Mouse (Mus musculus) spleen, postnatal 4 days (tissue): ENCODE data around the gene Ephb2.

Experiments
- DNase-seq, 2 experiments: peaks; one replicate each; pipeline ENCODE4 v3.0.0; 2022; ENCODE audit warnings: low spot score in 2 of 2

Gene Ephb2

DNA sequence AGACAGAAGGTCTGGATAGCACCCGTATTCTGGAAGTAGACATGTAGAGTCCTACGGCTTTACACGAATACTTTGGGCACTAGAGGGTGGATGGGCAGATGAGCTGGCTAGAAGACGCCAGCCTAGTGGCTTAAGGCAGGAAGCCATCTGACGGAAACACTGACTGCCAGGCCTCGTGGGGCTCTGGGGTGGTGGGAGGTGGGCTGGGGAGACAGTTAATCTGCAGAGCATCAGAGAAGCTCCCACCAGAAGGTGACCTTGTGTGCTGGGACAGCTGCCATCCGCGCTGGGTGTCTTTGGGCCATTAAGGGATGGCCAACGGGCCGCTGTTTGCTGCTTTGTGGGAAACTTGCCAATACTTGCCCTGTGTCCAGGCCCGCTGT lies 183.3 kb downstream of the Ephb2 start:
- DNase-seq, result no peak

DNA sequence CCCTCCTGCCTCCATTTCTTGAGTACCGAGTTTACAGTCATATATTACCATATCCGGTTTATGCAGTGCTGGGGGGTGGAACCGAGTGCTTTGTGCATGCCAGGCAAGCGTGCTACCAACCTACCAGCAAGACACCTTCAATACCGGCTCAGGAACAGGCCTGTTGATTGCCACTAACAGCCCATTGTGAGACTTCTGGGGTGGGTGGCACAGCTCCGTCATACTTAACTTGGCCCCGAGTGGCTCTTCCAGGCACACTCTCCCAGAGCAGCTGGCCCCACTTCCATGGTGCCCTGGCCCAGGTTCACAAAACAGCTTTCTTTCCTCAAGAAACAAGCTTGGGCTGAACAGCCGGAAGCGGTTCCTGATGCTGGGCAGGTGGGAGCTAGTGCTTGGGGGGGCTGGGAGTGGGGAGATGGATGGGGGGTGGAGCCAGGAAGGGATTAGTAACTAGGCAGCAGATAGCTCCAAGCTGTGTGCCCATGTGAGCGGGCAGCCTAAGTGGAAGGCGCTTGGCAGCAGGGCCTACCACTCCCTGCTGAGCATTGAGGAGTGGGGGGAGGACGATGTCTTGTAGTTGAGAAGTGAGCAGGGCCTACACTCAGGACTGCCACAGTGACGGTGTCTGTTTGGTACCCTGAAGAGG lies 183.8 kb downstream of the Ephb2 start:
- DNase-seq, result no peak

DNA sequence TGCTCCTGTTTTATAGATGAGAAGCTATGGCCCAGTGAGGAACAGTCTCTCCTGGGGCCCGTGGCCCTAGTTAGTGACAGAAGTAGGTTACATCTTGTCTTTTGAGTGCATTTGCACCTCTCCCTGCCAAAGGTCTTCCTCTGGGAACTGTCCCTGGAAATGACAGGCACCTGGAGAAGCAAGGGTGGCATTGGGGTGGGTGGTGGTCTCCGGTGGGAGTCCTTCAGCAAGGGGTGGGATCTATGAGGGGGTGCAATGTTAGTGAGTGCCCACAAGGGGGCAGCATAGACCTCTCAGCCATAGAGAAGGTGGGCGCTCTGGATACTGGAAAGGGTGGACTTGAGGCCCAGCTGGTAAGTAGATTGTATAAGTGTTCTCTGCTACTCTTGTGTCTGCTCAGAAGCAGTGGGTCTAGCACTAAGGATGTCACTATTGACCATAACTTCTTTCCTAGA lies 184.4 kb downstream of the Ephb2 start:
- no peak for DNase-seq

DNA sequence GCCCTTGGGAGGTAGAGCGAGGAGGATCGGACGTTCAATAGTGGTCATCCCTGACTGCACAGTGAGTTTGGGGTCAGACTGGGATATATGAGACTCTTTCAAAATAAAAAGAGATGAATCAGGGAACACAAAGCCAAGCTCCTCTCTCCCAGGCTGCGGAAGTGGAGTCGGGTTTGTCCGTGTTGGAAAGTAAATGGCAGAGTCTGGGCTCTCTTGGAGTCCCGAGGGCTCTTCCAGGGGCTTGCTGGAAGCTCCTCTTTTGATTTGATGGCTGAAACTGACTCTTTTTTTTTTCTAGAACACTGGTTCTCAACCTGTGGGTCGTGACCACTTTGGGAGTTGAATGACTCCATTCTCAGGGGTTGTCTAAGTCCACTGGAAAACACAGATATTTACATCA lies 185.5 kb downstream of the Ephb2 start:
- DNase-seq, result no peak

DNA sequence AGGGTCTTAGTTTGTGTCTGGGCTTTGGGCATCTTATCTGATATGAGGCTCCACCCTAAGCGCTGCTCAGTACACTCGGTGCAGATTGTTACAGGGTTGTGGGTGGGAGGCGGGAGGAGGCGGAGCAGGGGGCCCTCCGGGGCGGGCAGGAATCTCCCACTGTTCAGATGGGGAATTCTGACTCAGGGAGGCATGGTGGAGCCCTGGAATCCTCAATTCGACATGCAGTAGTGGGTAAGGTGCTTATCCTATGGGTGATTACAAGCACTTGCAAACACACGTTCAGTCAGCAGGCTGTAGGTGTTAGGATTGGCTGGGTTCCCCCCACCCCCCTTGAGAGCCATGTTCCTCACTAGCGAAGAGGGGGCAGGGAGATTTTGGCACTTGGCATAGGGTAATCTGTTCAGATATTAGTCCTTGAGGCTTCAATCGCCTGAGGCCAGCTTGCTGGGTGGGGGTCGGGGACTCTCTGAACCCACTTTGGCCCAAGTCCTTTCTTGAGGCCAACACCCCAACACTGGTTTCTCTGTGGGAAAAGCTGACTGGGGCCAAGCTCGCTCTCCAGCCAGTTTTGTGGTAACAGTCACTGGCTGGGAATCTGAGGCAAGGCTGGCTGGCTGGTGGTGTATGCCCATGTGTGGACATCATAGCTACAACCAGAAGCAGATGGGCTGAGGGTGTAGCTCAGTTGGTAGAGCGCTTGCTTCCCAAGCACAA lies 186.2 kb downstream of the Ephb2 start:
- DNase-seq, result no peak

DNA sequence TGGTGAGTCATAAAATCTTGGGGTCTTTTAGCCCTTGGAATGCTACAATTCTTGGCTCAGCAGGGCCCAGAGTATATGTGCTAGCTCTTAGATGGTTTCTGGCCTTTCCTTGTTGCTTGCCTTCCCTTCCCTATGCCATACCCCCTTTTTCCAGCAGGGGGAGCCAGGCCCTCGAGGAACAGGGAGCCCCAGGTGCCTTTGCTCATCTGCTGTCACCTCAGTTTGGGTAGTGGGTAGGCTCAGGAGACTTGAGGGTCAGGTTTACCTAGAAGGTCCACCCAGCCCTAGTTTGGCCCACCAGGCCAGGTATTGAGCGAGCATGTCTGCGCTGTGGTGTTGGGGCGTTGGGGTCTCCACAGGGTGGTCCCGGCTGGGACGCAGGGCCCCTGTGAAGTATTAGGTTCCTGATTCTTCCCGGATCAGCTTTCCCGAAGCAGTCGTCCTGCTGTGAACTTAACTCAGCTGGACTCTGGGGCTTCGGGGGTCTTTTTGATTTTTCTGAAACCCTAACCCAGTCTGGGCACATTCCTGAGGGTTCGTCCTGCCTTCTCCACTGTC lies 186.8 kb downstream of the Ephb2 start:
- peak; percentile 75 to 91 for DNase-seq

DNA sequence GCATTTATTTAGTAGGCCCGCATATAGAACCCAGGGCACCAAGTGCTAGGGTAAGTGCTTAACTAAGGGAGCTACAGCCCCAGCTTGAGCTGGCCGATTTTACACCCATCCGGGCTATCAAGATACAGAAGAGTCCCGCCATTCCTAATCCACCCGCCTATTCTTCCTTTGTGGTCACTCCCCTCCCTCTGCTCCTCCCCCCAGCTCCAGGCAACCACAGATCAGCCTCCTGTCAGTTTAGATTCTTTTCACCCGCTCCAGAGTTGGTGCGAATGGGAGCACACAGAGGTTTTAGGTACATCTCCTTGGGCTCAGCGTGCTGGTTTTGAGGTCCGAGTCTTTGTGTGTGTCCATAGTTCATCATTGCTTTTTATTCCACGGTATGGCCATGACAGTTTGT lies 196.9 kb downstream of the Ephb2 start:
- DNase-seq, result no peak

DNA sequence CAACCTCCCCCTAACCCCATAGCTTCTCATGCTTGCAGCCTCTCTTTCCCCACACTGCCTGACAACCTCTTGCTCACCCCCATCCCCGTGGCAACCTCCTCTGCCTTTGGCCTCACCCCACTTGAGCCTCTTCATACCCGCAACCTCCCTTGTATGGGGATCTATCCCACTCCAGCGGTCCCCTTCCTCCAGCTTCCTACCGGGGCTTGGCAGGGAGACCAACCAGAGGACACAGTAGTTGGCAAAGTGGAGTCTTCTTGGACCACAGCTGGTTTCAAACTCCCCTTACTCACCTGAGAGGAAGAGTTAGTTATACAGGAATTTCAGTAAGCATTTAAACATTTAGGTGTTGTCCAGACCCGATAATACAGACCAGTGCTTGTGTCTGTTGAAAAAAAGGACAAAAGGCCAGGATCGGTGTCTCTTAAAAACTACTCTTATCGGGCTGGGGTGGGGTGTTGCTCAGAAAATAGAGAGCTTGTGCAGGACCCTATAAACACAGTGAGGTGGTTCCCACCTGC lies 197.5 kb downstream of the Ephb2 start:
- DNase-seq, result no peak

DNA sequence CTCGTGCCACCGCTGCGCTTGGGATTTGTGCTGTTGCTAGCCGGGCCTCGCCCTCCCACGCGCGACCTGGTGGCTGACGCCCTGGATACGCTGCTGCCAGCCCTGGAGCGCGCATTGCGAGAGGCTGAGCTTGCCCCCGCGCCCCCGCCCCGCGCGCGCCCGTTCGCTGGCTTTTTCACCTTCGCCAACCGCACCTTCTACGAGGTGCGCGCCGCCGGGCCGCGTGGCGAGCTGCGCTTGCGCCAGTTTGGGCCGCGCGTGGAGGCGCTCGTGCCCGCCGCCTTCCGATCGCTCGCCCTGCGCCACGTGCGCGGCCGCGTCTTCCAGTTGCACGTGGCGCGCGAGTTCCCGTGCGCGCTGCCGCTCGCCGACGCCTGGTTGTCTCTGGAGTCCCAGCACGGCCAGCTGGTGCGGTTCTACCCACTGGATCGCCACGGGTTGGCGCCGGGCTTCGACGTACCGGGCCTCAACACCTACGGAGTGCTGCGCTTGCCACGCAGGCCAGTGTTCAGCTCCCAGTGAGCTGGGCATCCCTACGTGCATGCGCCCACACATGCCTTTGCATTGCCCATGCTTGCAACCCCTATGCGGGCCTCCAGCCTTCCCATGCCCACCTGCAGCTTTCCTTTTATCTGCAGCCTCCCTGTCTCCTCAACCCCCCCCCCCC lies 198.1 kb downstream of the Ephb2 start:
- DNase-seq, result no peak

DNA sequence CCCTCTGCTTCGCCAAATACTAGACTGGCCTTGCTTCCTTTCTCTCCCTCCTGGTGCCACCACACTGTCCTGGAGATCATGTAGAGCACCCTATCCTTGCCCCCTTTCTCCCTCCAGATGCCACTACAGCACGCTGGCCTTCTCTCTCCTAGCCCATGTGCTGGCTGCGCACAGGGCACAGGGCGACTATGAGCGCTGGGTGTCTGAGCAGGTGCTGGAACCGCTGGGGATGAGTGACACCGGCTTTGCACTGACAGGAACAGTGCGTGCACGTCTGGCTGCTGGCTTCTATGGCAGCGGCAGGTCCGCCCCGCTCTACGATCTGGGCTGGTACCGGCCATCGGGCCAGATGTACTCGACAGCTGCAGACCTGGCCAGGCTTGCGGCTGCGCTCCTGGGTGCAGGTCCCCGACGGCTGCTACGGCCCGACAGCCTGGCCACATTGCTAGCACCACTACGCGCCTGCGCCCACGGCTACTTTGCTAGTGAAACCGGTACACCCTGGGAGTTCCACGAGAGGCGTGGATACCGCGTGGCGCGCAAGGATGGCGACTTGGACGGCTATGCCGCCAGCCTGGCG lies 198.7 kb downstream of the Ephb2 start:
- no peak for DNase-seq

DNA sequence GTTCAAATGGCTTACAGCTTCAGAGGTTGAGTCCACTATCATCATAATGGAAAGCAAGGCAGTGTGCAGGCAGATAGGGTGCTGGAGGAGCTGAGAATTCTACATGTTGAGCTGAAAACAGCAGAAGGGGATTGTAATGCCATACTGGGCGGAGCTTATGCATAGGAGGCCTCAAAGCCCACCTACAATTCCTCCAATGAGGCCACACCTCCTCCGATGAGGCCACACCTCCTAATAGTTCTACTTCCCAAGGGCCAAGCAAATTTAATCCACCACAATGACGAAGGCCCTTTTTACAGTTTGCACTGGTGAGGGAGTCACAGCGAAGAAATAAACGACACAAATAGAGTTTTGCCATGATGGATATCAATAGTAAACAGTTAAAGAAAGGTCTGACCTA lies 199.3 kb downstream of the Ephb2 start:
- DNase-seq, result no peak

DNA sequence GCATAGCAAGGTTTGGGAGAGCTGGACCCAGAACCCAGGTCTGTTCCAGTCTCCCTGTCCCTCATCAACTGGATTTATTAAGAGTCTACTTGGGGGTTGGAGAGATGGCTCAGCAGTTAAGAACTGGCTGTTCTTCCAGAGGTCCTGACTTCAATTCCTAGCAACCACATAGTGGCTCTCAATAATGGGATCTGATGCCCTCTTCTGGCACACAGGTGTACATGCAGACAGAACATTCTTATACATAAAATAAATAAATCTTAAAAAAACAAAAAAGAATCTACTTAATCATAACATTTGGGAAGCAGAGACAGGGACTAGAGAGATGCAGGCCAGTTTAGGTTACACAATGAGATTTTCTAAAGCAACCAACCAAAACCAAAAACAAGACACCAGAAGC lies 199.8 kb downstream of the Ephb2 start:
- no peak for DNase-seq

DNA sequence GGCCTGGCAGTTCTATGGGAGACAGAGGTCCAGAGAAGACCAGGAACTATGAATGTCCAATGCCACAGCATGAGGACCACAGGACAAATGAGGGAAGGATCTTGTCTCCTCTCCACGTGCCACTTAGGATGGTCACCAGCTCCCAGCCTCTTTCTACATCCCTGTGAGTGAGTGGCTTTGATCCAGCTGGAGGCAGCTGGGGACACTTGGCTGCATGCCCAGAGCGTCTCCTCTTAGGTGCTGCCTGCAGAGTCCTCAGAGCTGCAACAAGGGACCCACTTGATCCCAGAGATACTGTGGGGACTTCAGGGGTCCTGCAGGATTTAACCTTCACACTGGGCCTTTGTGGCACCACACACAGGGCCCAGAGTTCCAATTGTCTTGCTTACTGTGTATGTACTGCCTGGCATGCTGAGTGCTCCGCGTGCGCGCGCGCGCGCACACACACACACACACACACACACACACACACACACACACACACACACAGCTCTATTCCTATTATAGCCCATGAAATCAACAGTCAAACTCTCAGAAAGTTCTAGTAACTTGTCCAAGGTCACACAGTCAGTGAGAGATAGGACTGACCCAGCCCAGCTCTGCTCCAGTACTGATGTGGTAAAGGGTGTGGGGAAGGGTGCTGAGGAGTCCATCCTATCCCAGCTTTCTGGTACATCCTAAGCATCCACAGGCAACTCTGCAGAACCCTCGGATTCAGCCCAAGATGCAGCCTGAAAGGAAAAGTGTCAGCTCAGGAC lies 204.4 kb downstream of the Ephb2 start:
- no peak for DNase-seq

DNA sequence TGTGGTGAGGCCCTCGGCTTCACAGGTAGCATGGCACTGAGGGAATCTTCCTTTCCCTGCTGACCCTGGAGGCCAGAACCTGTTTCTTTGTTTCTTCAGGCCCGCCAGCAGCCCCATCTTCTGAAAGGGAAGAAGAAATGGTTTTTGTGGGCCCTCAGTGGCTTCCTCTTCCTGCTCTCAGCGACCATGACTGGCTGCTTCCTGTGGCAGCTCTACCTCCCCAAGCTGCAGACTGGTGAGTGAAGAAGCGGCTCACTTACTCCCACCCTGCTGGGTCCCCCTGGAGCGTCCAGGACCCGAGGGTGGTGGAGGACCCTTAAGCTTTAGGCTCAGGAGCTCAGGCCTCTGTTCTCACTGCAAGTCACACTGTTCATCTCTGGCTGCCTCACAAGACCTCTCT lies 209.2 kb downstream of the Ephb2 start:
- DNase-seq, result peak in 1 of 2 experiments; percentile 65

DNA sequence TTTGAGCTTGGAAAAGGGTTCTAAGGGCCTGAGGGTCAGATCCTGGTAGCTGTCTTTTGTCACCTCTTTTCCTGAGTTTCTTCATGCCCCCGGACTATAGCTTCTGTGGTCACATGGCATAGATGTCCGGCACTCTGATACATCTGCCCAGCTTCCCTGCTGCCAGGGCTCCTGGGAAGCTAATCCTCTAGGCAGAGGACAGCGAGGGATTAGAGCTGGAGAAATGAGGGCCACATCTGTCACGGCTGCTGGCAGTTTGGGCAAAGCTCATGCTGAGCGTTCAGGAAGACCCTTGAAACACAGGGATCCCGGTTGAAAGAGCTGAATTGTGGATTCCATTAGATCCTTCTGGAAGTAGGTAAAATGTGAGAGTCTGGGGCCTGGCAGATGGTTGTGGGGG lies 213.4 kb downstream of the Ephb2 start, which contains the start of gene Lactbl1:
Gene Lactbl1, plus strand, starts transcription at position 234 of the 400 bp plus-strand sequence.
- DNase-seq, result no peak

DNA sequence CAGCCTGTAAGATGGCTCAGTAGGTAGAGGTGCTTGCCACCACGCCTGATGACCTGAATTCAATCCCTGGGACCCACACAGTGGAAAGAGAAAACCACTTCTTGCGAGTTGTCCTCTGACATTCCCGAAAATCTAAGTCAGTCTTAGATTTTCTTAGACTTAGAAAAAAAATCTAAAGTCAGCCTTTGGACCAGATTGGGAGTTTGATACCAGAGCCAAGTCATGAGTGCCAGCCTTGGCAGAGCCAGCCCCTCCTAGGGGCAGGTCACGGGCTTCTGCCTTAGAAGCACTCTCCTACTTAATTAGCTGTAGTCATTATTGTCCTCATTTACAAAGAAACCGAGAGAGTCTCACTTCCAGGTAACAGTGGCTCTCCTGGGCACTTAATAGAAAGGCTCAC lies 213.8 kb downstream of the Ephb2 start:
- no peak for DNase-seq

DNA sequence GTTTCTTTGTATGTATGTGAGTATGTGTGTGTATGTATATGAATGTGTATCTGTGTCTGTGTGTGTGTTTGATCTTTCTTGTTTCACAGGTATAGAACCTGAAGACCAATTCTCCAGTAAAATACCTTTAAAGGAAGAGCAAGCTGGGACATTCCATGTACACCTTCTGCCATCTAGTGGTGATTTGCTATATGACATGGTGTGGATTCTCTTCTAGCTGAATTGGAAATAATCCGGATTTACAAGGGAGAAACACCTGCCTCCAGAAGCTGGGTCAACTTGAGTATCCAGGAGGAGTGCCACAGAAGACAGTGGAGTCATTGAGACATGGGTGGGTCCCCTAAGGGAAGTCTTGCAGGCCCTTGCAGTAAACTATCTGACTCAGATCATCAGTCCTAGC lies 214.5 kb downstream of the Ephb2 start:
- DNase-seq, result no peak

DNA sequence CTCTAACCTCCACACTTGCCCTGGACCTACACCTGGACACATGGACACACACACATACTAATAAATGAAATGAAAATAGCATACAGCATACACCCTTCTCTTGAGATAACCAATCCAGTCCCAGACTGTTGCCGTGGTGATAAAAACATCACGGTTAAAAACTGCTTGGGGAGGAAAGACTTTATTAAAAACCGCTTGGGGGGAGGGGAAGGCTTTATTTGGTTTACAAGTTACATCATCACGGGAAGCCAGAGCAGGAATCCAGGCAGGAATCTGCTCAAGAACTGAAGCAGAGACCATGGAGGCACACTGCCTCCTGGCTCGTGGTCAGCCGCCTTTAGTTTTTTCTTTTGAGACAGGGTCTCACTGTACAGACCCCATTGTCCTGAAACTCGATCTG lies 222.1 kb downstream of the Ephb2 start:
- DNase-seq, result no peak

DNA sequence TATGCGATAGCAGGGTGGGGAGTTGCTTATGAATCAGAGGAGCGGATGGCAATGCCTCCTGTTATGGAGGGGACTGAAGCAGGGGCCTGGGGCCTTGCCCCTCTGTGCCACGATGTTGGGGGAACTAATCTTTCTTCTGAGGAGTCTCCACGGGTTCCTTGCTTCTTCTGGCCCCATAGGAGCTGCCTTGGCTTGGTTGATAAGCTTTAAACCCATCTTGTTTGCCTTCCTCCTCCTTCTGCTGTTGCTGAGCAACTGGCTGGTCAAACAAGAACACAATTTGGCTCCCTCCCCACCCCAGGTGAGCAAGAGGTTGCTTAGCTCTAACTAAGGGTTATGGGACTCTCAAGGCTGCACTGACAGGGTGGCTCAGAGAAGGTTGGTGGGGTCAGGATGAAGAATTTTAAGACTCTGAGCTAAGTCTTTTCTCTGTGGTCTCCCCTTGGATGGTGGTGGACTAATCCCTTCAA lies 225.4 kb downstream of the Ephb2 start, which contains the start of gene Tex46:
Gene Tex46, plus strand, starts transcription at position 51 of the 470 bp plus-strand sequence.
- DNase-seq, result no peak

DNA sequence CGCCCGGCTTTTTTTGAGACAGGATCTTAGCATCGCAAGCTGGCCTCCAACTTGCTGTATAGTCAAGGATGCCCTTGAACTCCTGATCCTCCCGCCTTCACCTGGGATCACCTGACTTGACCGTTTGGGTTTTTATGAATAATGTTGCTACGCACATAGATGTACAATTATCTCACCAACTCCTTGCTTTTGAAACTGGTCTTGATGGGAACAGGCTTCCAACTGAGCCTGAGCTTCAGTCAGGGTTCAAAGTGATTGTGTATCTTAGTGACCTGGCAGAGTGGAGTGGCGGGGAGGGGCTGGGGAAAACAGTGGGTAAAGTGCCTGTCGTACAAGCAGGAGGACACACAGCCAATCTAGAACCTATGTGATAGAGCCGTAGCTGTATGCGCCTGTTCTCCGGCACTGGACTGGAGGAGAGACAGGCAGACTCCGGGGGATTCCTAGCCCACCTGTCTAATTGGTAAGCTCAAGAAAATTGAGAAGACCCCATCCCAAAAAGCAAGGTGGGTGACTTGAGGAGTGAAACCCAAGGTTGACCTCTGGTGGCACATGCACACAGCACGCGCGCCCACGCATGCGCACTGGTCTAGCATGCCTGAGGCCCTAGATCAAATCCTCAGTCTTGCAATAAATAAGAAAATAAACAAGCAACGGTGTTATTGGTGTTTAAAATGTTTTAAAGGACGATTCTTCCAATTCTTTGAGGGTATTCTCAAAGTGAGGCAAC lies 229.9 kb downstream of the Ephb2 start:
- no peak for DNase-seq
